Mouse (Mus musculus): ENCODE measurements around the gene Gucy2c. TPM values are rescaled to one million over a fixed set of nuclear protein-coding genes. Genes with fewer than 3 reads are reported as not detected.
A peak's percentile ranks its signal among the peaks of the same experiment; 100 is the strongest.

Gucy2c gene
- polyA plus RNA-seq, 1 experiment from 2014 or later, result 0.10 TPM

DNA sequence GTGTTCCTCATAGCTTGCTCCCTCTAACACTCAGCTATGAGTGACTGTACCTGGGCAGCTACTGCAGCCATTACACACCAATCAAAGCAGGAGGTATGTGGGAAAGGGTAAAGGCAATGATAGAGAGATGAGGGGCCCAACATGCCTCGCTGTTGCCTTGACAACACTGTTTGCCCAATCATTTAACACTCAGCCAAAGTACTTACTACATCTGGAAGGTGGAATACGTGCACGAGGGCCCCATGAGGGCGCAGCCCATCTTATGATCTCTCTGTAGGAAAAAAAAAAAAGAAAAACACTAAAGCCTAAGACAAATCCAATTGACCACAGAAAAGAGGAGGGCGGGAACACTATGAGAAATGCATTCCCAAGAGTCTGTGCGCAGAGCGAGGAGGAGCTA, 11.7 kb downstream of the Gucy2c start:
- H3K4me3 ChIP-seq, result no peak overlapping the region

DNA sequence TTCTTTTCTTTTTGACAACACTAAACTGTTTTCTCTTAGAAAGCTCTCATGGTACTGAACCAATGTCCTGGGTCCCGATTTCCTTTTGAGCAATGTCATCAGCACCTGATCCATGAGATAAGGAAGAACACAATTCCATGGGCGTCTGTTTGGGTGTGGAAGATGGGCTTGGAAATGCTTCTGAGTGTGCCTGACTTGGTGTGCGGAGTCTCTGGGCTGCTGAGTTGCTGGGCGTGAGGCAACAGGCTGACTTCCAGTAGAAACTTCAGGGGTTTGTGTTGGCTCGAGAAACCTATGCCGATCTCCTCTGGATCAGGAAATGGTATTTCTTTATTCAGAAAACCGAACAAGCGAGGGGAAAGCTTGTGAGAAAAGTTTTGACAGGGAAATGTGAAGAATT, 12.4 kb downstream of the Gucy2c start:
- ATAC-seq (ENCODE audit: low FRiP score), result no peak
- Histone ChIP-seq H3K4me3 (no peak overlapping the region), H3K9ac (no peak overlapping the region), H3K27me3 (no peaks in the 10 kb centered on the region), H3K9me3 (replicated peaks) (no peaks in the 10 kb centered on the region), H3K27ac (no peak overlapping the region), H3K4me1 (no peaks in the 10 kb centered on the region), H3K36me3 (no peaks in the 10 kb centered on the region), H3K4me2 (replicated peaks) (no peak overlapping the region)
- 83% methylated on average over 8 of the region's 8 CpGs for WGBS

More for the DNA sequence above, 11.7 kb downstream of the Gucy2c start:
- H3K36me3 ChIP-seq, result no peaks in the 10 kb centered on the region
- H3K4me1 ChIP-seq, result no peaks in the 10 kb centered on the region
- H3K4me2 ChIP-seq (replicated peaks), result no peak overlapping the region
- H3K27ac ChIP-seq, result no peak overlapping the region
- WGBS, result 82% methylated on average over 7 of the region's 7 CpGs
- no peak overlapping the region for H3K9ac ChIP-seq
- H3K27me3 ChIP-seq, result no peaks in the 10 kb centered on the region
- ATAC-seq (ENCODE audit: low FRiP score), result no peak
- H3K9me3 ChIP-seq (replicated peaks), result no peaks in the 10 kb centered on the region

DNA sequence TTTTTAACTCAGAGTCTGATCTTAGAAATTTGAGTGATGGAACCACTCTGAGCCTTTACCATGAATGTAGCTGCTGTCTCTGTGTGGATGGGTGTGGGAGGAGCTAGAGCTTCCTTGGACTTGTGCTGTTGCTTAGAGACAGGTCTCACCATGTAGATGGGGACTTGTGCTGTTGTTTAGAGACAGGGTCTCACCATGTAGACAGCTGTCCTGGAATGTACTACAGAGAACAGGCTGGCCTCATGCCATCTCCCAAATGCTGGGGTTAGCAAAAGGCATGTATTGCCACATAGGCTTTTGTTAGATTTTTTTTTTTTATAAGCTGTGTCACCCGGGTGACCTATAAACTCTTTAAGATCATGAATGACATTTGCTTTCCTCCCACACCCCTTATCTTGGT, 17.7 kb downstream of the Gucy2c start:
- Histone ChIP-seq H3K9me3 (replicated peaks) (no peaks in the 10 kb centered on the region), H3K4me2 (replicated peaks) (no peak overlapping the region), H3K4me1 (no peaks in the 10 kb centered on the region), H3K4me3 (no peak overlapping the region), H3K27ac (no peak overlapping the region), H3K36me3 (no peaks in the 10 kb centered on the region), H3K27me3 (no peaks in the 10 kb centered on the region), H3K9ac (no peak overlapping the region)
- WGBS, result 78% methylated on average over 1 of the region's 1 CpGs
- no peak for ATAC-seq (ENCODE audit: low FRiP score)

DNA sequence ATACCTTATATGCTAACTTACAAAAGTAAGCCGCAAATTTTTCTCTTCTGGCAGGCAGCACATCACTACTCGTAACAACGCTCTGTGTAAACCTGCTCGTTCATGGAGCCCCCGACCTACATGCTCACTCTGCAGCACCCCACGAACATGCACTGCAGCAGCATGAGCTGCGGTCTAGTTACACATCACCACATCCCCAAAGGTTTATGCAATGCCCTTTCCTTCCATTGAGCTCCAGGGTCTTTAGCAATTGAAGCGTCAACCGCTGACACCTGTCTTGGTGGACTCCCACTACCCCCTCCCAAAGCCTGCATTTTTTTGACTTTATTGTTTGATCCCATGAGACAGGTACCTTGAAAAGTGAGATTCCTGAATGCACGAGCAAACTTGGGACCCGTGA, 31.0 kb downstream of the Gucy2c start:
- WGBS, result 90% methylated on average over 11 of the region's 11 CpGs
- H3K36me3 ChIP-seq, result no peaks in the 10 kb centered on the region
- no peak for ATAC-seq (ENCODE audit: low FRiP score)
- no peaks in the 10 kb centered on the region for H3K27me3 ChIP-seq
- H3K4me3 ChIP-seq, result no peak overlapping the region
- H3K27ac ChIP-seq, result no peak overlapping the region
- H3K4me2 ChIP-seq (replicated peaks), result no peak overlapping the region
- H3K4me1 ChIP-seq, result no peaks in the 10 kb centered on the region
- no peak overlapping the region for H3K9ac ChIP-seq
- no peaks in the 10 kb centered on the region for H3K9me3 ChIP-seq (replicated peaks)

DNA sequence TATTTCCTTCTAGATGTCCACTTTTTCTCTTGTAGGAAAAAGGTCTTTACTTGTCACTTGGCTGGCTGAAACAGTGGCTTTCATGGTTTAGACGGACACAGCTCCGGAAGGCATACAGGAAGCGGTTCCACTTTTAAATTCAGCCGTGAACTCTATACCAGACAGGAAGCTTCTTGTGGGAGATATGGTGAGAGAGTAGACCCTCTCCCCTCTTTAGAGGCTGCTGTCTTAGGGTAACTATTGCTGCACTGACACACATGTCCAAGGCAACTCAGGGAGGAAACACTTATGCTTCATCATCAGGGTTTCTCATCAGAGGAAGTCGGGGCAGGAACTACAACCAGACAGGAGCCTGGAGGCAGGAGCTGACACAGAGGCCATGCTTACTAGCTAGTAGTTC, 36.0 kb downstream of the Gucy2c start:
- WGBS, result 82% methylated on average over 5 of the region's 5 CpGs
- H3K9ac ChIP-seq, result no peak overlapping the region
- H3K4me2 ChIP-seq (replicated peaks), result no peak overlapping the region
- 0 out of 2 replicates have a peak, but pooled peaks cover 3% of the 10 kb centered on the region for H3K4me1 ChIP-seq
- H3K4me3 ChIP-seq, result no peak overlapping the region
- no peaks in the 10 kb centered on the region for H3K36me3 ChIP-seq
- no peak overlapping the region for H3K27ac ChIP-seq
- H3K9me3 ChIP-seq (replicated peaks), result no peaks in the 10 kb centered on the region
- ATAC-seq (ENCODE audit: low FRiP score), result no peak
- no peaks in the 10 kb centered on the region for H3K27me3 ChIP-seq

DNA sequence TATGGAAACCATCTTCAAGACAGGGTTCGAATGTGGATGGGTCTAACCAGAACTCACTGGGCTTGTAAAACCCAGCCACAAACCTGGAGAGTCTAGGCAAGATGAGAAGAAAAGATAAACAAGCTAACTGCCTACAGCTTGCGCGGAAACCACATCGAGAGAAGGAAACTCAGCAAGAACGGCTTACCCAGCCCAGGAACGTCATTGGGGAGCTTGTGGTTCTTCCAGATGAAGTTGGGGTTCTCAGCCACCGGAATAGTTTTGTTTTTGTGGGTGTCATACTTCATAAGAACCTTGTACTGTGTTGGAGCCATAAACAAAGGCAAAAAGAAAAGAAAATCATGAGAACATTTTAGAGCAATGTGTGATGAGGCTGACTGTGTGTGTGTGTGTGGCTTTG, 37.8 kb downstream of the Gucy2c start:
- no peak overlapping the region for H3K27ac ChIP-seq
- no peak for ATAC-seq (ENCODE audit: low FRiP score)
- H3K27me3 ChIP-seq, result no peaks in the 10 kb centered on the region
- 0 out of 2 replicates have a peak, but pooled peaks cover 3% of the 10 kb centered on the region for H3K4me1 ChIP-seq
- H3K9me3 ChIP-seq (replicated peaks), result no peaks in the 10 kb centered on the region
- no peak overlapping the region for H3K9ac ChIP-seq
- H3K4me2 ChIP-seq (replicated peaks), result no peak overlapping the region
- WGBS, result 85% methylated on average over 7 of the region's 7 CpGs
- H3K36me3 ChIP-seq, result no peaks in the 10 kb centered on the region
- no peak overlapping the region for H3K4me3 ChIP-seq

DNA sequence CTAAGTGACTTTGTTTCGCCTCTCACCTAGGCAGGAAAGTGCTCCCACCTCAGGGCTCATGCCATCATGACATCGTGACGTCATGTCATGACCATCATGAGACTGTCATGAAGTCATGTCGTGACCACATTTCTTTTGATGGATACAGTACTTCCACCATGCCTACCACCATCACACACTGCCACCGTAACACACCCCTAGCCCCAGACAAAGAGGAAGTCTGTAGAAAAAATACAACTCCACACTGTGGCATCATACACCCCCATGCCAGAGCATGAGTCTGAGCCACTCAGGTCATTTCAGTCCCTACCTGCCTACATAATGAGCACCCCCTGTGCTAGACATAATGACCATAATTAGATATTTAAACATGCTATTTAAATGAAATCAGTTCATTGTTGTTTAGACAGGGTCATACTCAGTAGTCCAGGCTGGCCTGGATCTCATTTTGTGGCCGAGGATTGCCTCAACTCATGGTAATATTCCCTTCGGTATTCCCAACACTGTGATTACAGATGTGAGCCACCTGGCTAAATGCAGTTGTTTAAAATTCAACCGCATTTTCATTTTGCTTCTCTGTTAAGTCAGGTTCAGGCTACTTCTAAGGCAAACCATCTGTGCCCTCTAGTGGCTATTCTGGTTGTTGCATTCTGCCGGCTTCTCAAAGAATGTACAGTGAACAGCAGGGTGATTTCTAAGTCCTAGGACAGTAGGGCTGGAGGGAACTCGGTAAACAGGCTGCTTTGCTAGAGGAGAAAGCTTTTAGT, 39.0 kb downstream of the Gucy2c start:
- H3K9ac ChIP-seq, result no peak overlapping the region
- no peak overlapping the region for H3K27ac ChIP-seq
- no peak overlapping the region for H3K4me3 ChIP-seq
- H3K4me2 ChIP-seq (replicated peaks), result no peak overlapping the region
- no peaks in the 10 kb centered on the region for H3K9me3 ChIP-seq (replicated peaks)
- peak; percentile 75 for ATAC-seq (ENCODE audit: low FRiP score)
- 52% methylated on average over 10 of the region's 10 CpGs for WGBS
- 0 out of 2 replicates have a peak, but pooled peaks cover 3% of the 10 kb centered on the region for H3K4me1 ChIP-seq
- H3K27me3 ChIP-seq, result no peaks in the 10 kb centered on the region
- H3K36me3 ChIP-seq, result no peaks in the 10 kb centered on the region

DNA sequence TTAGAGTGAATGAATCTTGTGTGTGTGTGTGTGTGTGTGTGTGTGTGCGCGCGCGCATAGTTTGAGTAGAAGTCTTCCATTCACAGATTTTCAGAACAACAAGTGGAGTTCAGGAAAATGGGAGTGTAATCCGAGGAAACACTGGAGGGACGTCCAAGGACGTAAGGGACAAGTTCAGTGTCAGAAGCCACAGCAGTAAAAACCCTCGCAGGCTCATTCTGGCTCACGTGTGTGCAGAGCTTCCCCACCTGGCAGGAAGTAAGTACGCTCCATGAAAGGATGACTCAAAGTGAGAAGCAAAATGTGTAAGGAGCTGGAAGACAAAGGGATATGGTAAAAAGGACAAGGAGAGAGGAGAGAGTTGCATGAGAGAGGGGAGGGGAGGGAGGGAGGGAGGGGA, 40.3 kb downstream of the Gucy2c start:
- Histone ChIP-seq H3K4me1 (0 out of 2 replicates have a peak, but pooled peaks cover 3% of the 10 kb centered on the region), H3K36me3 (no peaks in the 10 kb centered on the region), H3K9ac (no peak overlapping the region), H3K4me3 (no peak overlapping the region), H3K4me2 (replicated peaks) (no peak overlapping the region), H3K9me3 (replicated peaks) (no peaks in the 10 kb centered on the region), H3K27ac (no peak overlapping the region), H3K27me3 (no peaks in the 10 kb centered on the region)
- WGBS, result 89% methylated on average over 10 of the region's 10 CpGs
- no peak for ATAC-seq (ENCODE audit: low FRiP score)

DNA sequence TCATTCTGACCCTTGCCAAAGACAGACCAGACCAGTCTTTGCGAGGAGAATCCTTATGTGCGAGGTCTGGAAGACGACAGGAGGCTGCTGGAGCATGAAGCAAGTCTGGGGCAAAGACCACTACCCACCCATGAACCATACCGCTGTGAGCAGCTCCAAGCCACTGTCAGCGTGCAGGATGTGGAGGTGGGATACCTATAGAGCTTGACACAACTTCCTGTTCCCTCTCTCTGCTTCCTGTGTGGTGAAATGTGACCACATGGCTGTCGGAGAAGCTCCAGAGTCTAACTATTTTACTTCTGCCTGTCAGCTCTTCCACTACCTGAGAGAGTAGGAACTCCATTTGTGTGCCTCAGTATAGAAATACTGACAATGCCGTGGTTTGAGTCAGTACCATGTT, 45.8 kb downstream of the Gucy2c start:
- no peaks in the 10 kb centered on the region for H3K36me3 ChIP-seq
- H3K27me3 ChIP-seq, result no peaks in the 10 kb centered on the region
- no peak overlapping the region for H3K27ac ChIP-seq
- no peaks in the 10 kb centered on the region for H3K9me3 ChIP-seq (replicated peaks)
- no peak overlapping the region for H3K4me2 ChIP-seq (replicated peaks)
- no peak overlapping the region for H3K4me3 ChIP-seq
- ATAC-seq (ENCODE audit: low FRiP score), result no peak
- H3K9ac ChIP-seq, result no peak overlapping the region
- H3K4me1 ChIP-seq, result no peaks in the 10 kb centered on the region
- 86% methylated on average over 7 of the region's 7 CpGs for WGBS

DNA sequence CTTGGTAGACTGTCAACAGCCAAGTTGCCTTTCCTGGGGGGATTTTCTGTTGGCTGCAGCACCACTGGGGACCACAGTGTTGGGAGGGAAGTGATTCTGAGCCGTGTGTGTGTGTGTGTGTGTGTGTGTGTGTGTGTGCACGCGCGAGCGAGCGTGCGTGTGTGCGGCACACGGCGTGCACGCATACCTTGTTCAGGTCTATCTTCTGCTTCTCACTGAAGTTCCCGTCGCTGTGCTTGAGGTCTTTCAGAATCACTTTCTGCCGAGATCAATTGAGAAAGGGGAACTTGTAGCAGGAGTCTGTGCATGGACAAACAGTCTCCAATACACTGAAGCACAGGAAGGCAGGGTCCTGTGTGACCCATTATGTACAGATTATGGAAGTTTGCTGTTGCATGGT, 53.4 kb downstream of the Gucy2c start:
- no peaks in the 10 kb centered on the region for H3K27me3 ChIP-seq
- H3K4me3 ChIP-seq, result no peak overlapping the region
- H3K36me3 ChIP-seq, result no peaks in the 10 kb centered on the region
- no peaks in the 10 kb centered on the region for H3K4me1 ChIP-seq
- WGBS, result 96% methylated on average over 14 of the region's 14 CpGs
- ATAC-seq (ENCODE audit: low FRiP score), result no peak
- no peak overlapping the region for H3K27ac ChIP-seq
- no peaks in the 10 kb centered on the region for H3K9me3 ChIP-seq (replicated peaks)
- H3K4me2 ChIP-seq (replicated peaks), result no peak overlapping the region
- H3K9ac ChIP-seq, result no peak overlapping the region

DNA sequence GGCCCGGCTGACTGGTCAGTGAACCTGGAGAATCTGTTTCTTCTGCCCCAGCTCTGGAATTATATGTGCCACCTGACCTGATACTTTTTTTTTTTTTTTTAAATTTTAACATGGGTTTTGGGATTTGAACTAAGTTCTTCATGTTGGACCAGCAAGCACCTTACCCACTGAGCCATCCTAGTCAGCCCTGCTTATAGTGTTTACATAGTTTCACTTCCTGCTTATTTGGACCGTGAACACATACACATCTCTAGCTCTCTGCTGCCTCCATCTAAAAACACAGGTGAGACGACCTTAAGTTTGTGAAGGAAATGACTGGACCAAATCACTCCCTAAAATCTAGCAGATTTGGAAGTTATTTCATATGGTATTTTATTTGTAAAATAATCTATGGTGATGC, 58.4 kb downstream of the Gucy2c start:
- no peak overlapping the region for H3K4me2 ChIP-seq (replicated peaks)
- no peaks in the 10 kb centered on the region for H3K9me3 ChIP-seq (replicated peaks)
- no peak for ATAC-seq (ENCODE audit: low FRiP score)
- no peak overlapping the region for H3K4me3 ChIP-seq
- WGBS, result 79% methylated on average over 3 of the region's 3 CpGs
- H3K27ac ChIP-seq, result no peak overlapping the region
- H3K27me3 ChIP-seq, result no peaks in the 10 kb centered on the region
- no peaks in the 10 kb centered on the region for H3K4me1 ChIP-seq
- H3K9ac ChIP-seq, result no peak overlapping the region
- H3K36me3 ChIP-seq, result no peaks in the 10 kb centered on the region

DNA sequence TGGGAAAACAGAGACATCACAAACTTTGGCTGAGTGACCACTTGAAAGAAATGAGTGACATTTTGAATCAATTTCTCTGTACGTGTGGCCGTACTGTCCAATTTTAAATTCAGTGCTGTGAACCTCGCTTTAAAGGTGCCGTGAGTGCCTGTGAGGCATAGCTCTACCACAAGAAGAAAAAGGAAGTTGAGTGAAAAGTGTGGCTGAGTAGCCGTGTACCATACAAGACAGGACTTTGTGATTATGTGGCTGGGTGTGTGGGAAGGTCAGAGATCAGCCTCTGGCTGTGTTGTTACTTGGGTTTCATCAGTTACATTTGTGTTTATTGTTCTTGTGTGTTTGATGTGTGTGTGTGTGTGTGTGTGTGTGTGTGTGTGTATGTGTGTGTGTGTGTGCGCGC, 59.0 kb downstream of the Gucy2c start:
- no peak overlapping the region for H3K27ac ChIP-seq
- H3K27me3 ChIP-seq, result no peaks in the 10 kb centered on the region
- no peak overlapping the region for H3K9ac ChIP-seq
- H3K4me1 ChIP-seq, result no peaks in the 10 kb centered on the region
- H3K9me3 ChIP-seq (replicated peaks), result no peaks in the 10 kb centered on the region
- no peak for ATAC-seq (ENCODE audit: low FRiP score)
- no peak overlapping the region for H3K4me2 ChIP-seq (replicated peaks)
- WGBS, result 85% methylated on average over 7 of the region's 7 CpGs
- no peak overlapping the region for H3K4me3 ChIP-seq
- no peaks in the 10 kb centered on the region for H3K36me3 ChIP-seq

DNA sequence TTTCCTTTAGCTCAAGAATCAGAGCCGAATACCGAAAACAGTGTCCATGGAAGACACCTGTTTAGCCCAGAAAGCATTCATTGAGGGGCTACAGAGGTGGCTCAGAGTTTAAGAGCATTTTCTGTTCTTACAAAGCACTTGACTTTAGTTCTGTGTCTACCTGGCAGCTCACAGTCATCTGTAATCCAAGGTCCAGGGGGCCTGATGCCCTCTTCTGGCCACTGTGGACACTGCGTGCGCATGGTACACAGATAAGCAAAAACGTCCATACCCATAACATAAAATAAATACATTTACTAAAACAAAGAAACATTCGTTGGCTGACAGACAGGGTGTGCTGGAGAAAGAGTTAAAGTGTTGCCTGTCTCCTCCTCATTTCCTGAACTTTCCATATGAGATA, 59.6 kb downstream of the Gucy2c start:
- no peaks in the 10 kb centered on the region for H3K36me3 ChIP-seq
- H3K4me3 ChIP-seq, result no peak overlapping the region
- no peak for ATAC-seq (ENCODE audit: low FRiP score)
- no peaks in the 10 kb centered on the region for H3K27me3 ChIP-seq
- H3K9me3 ChIP-seq (replicated peaks), result no peaks in the 10 kb centered on the region
- no peaks in the 10 kb centered on the region for H3K4me1 ChIP-seq
- no peak overlapping the region for H3K27ac ChIP-seq
- H3K9ac ChIP-seq, result no peak overlapping the region
- 55% methylated on average over 6 of the region's 6 CpGs for WGBS
- H3K4me2 ChIP-seq (replicated peaks), result no peak overlapping the region
